Mouse (Mus musculus): Measurements from ENCODE around the gene Eya2. TPM values are rescaled to one million over a fixed set of nuclear protein-coding genes. Genes with fewer than 3 reads are reported as not detected.

Eya2 gene
- polyA plus RNA-seq, 1 experiment from 2014 or later = 3.5 TPM

DNA sequence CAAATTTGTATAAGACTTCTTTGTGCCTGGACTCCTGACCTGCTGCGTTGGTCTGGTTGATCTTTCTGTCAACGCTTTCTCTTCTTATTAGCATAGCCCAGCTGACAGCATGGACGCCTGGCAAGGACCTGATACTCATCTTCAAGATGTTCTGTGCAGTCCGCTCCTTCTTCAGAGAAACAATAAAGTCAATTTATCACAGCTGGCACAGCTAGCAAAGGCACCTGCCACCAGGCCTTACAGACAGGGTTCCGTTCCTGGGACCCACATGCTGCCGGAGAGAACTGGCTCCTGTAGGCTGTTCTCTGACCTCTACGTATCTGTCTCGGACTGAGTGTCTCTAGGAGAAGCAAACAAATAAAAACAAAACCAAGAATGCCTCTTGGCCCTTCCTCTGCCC, 11.8 kb upstream of the Eya2 start:
- no peaks in the 10 kb centered on the region for H3K36me3 ChIP-seq (ENCODE audit: control insufficient read depth, insufficient read depth)
- H3K4me1 ChIP-seq (replicated peaks; ENCODE audit: control insufficient read depth, insufficient read depth, low read length) = no peaks in the 10 kb centered on the region
- no peak overlapping the region for H3K27ac ChIP-seq (ENCODE audit: low read length)
- no peak for ATAC-seq
- no peak overlapping the region for H3K4me2 ChIP-seq (ENCODE audit: low read length)
- WGBS = 83% methylated on average over 8 of the region's 8 CpGs
- no peaks in the 10 kb centered on the region for H3K27me3 ChIP-seq (replicated peaks; ENCODE audit: control insufficient read depth, insufficient read depth, low read length)
- no peak overlapping the region for H3K9ac ChIP-seq (replicated peaks; ENCODE audit: low read depth, low read length)
- no peak overlapping the region for H3K4me3 ChIP-seq (replicated peaks; ENCODE audit: low read length)
- no peaks in the 10 kb centered on the region for H3K9me3 ChIP-seq (ENCODE audit: control insufficient read depth, low read length)

DNA sequence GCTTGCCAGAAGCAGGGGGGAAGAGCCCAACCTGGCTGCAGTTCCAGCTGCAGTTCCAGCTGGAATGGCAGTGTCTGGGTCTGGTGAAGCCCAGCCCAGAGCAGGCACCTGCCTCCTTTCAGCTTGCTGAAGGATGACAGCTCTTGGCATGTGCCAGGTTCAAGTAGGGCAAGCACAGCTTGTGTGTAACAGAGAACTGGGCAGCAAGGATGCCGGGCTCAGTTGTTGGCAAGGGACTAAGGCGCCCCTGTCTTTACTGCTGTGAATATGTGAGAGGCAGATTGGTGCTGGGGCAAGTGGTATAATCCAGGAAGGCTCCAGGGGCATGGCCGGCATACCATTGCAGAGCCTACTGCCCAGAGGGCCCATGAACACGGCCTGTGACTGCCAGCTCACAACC, 11.3 kb upstream of the Eya2 start:
- H3K4me1 ChIP-seq (replicated peaks; ENCODE audit: control insufficient read depth, insufficient read depth, low read length) = no peaks in the 10 kb centered on the region
- ATAC-seq = no peak
- H3K4me3 ChIP-seq (replicated peaks; ENCODE audit: low read length) = no peak overlapping the region
- no peak overlapping the region for H3K9ac ChIP-seq (replicated peaks; ENCODE audit: low read depth, low read length)
- H3K27ac ChIP-seq (ENCODE audit: low read length) = no peak overlapping the region
- no peak overlapping the region for H3K4me2 ChIP-seq (ENCODE audit: low read length)
- no peaks in the 10 kb centered on the region for H3K27me3 ChIP-seq (replicated peaks; ENCODE audit: control insufficient read depth, insufficient read depth, low read length)
- whole genome bisulfite sequencing = 71% methylated on average over 4 of the region's 4 CpGs
- no peaks in the 10 kb centered on the region for H3K9me3 ChIP-seq (ENCODE audit: control insufficient read depth, low read length)
- no peaks in the 10 kb centered on the region for H3K36me3 ChIP-seq (ENCODE audit: control insufficient read depth, insufficient read depth)

- no peak overlapping the region for H3K9ac ChIP-seq (replicated peaks; ENCODE audit: low read depth, low read length)
- H3K9me3 ChIP-seq (ENCODE audit: control insufficient read depth, low read length) = no peaks in the 10 kb centered on the region
- H3K4me2 ChIP-seq (ENCODE audit: low read length) = no peak overlapping the region
- H3K27ac ChIP-seq (ENCODE audit: low read length) = no peak overlapping the region
- H3K27me3 ChIP-seq (replicated peaks; ENCODE audit: control insufficient read depth, insufficient read depth, low read length) = no peaks in the 10 kb centered on the region
- H3K4me3 ChIP-seq (replicated peaks; ENCODE audit: low read length) = no peak overlapping the region
- 83% methylated on average over 3 of the region's 3 CpGs for WGBS
- no peaks in the 10 kb centered on the region for H3K36me3 ChIP-seq (ENCODE audit: control insufficient read depth, insufficient read depth)
- no peaks in the 10 kb centered on the region for H3K4me1 ChIP-seq (replicated peaks; ENCODE audit: control insufficient read depth, insufficient read depth, low read length)
- ATAC-seq = no peak
Observed at GRCm38 (mm10) chr2:165584563-165584962, 10.3 kb upstream of the Eya2 start.

GRCm38 (mm10) chr2:165590742-165591141, 4.1 kb upstream of the Eya2 start:
- Histone ChIP-seq H3K9ac (replicated peaks; ENCODE audit: low read depth, low read length) (no peak overlapping the region), H3K4me1 (replicated peaks; ENCODE audit: control insufficient read depth, insufficient read depth, low read length) (peaks cover 12% of the 10 kb centered on the region), H3K36me3 (ENCODE audit: control insufficient read depth, insufficient read depth) (no peaks in the 10 kb centered on the region), H3K4me3 (replicated peaks; ENCODE audit: low read length) (no peak overlapping the region), H3K27ac (ENCODE audit: low read length) (no peak overlapping the region), H3K4me2 (ENCODE audit: low read length) (no peak overlapping the region), H3K27me3 (replicated peaks; ENCODE audit: control insufficient read depth, insufficient read depth, low read length) (peaks cover 19% of the 10 kb centered on the region), H3K9me3 (ENCODE audit: control insufficient read depth, low read length) (no peaks in the 10 kb centered on the region)
- 75% methylated on average over 16 of the region's 16 CpGs for WGBS
- ATAC-seq = no peak

DNA sequence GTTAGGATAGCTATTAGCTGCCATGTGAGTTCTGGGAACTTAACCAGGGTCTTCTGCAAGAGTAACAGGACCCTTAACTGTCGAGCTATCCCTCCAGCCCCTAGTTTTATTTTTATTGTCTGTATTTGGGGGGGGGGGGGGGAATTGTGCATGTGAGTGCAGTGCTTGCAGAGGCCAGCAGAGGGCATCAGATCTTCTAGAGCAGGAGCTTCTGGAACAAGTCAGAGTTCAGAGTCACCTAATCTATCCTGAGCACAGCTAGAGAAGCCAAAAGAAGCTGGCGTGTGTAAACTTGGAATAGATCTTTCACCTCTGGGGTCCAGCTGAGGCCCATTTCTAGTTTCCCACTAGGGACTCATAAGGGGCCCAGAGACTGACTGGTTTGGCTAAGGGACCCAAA, 1.1 kb upstream of the Eya2 start:
- WGBS = 88% methylated on average over 2 of the region's 2 CpGs
- no peak overlapping the region for H3K27ac ChIP-seq (ENCODE audit: low read length)
- no peak overlapping the region for H3K4me3 ChIP-seq (replicated peaks; ENCODE audit: low read length)
- H3K4me1 ChIP-seq (replicated peaks; ENCODE audit: control insufficient read depth, insufficient read depth, low read length) = peaks cover 13% of the 10 kb centered on the region
- no peaks in the 10 kb centered on the region for H3K9me3 ChIP-seq (ENCODE audit: control insufficient read depth, low read length)
- no peak for ATAC-seq
- H3K36me3 ChIP-seq (ENCODE audit: control insufficient read depth, insufficient read depth) = no peaks in the 10 kb centered on the region
- H3K9ac ChIP-seq (replicated peaks; ENCODE audit: low read depth, low read length) = no peak overlapping the region
- H3K4me2 ChIP-seq (ENCODE audit: low read length) = no peak overlapping the region
- peaks cover 30% of the 10 kb centered on the region for H3K27me3 ChIP-seq (replicated peaks; ENCODE audit: control insufficient read depth, insufficient read depth, low read length)

DNA sequence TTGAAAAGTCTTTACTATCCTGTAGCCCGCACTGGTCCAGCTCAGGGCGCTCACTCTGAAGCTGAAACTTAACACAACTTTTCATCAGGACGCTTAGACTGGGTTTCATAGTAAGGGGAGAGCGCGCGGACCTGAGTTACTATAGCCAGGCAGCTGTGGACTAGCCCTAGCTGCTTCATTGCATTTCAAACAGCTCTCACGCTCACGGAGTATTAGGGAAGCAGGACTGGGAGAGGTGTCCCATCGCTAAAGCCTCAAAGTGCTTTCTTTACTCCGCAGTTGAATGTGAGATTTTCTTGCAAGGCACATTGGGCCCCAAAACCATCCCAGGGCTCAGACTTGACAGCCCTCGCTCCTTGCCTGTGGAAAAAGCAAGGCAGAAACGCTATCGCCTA, 841 bp downstream of the Eya2 start:
- peak overlapping the region; percentile 57 for H3K4me3 ChIP-seq (replicated peaks; ENCODE audit: low read length)
- H3K27me3 ChIP-seq (replicated peaks; ENCODE audit: control insufficient read depth, insufficient read depth, low read length) = peaks cover 30% of the 10 kb centered on the region
- no peak overlapping the region for H3K27ac ChIP-seq (ENCODE audit: low read length)
- no peaks in the 10 kb centered on the region for H3K9me3 ChIP-seq (ENCODE audit: control insufficient read depth, low read length)
- 2% methylated on average over 13 of the region's 13 CpGs for WGBS
- H3K4me1 ChIP-seq (replicated peaks; ENCODE audit: control insufficient read depth, insufficient read depth, low read length) = peaks cover 13% of the 10 kb centered on the region
- H3K36me3 ChIP-seq (ENCODE audit: control insufficient read depth, insufficient read depth) = no peaks in the 10 kb centered on the region
- no peak for ATAC-seq
- no peak overlapping the region for H3K9ac ChIP-seq (replicated peaks; ENCODE audit: low read depth, low read length)
- H3K4me2 ChIP-seq (ENCODE audit: low read length) = peak overlapping the region; percentile 89

DNA sequence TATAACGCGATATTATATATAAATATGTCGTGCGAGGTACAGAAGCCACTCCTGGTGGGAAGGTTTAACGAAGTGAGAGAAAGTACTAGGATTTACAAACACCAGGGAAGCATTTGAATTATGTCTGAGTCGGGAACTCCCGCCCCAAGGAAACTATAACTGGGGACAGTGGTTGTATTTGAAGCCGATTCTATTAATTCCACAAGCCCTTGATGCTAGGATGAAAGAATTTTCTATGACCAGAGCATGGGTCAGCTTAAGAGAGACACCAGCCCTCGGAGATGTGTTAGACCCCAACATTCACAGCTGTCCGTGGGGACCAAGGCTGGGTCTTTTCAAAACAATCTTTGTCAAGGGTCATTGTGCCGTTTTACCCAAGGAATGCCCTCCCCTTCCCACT, 1.3 kb downstream of the Eya2 start:
- Histone ChIP-seq H3K4me3 (replicated peaks; ENCODE audit: low read length) (0 out of 2 replicates have a peak overlapping the region, but pooled peaks have one; percentile 5), H3K9ac (replicated peaks; ENCODE audit: low read depth, low read length) (no peak overlapping the region), H3K36me3 (ENCODE audit: control insufficient read depth, insufficient read depth) (no peaks in the 10 kb centered on the region), H3K9me3 (ENCODE audit: control insufficient read depth, low read length) (no peaks in the 10 kb centered on the region), H3K4me2 (ENCODE audit: low read length) (no peak overlapping the region; the same call in 1 of the 2 replicates), H3K4me1 (replicated peaks; ENCODE audit: control insufficient read depth, insufficient read depth, low read length) (peaks cover 13% of the 10 kb centered on the region), H3K27me3 (replicated peaks; ENCODE audit: control insufficient read depth, insufficient read depth, low read length) (peaks cover 30% of the 10 kb centered on the region), H3K27ac (ENCODE audit: low read length) (no peak overlapping the region)
- WGBS = 15% methylated on average over 11 of the region's 11 CpGs
- no peak for ATAC-seq

- H3K9me3 ChIP-seq (ENCODE audit: control insufficient read depth, low read length) = no peaks in the 10 kb centered on the region
- peaks cover 13% of the 10 kb centered on the region for H3K4me1 ChIP-seq (replicated peaks; ENCODE audit: control insufficient read depth, insufficient read depth, low read length)
- no peak overlapping the region for H3K4me2 ChIP-seq (ENCODE audit: low read length)
- H3K9ac ChIP-seq (replicated peaks; ENCODE audit: low read depth, low read length) = no peak overlapping the region
- 66% methylated on average over 6 of the region's 6 CpGs for WGBS
- ATAC-seq = no peak
- peaks cover 30% of the 10 kb centered on the region for H3K27me3 ChIP-seq (replicated peaks; ENCODE audit: control insufficient read depth, insufficient read depth, low read length)
- H3K4me3 ChIP-seq (replicated peaks; ENCODE audit: low read length) = no peak overlapping the region
- H3K27ac ChIP-seq (ENCODE audit: low read length) = no peak overlapping the region
- H3K36me3 ChIP-seq (ENCODE audit: control insufficient read depth, insufficient read depth) = no peaks in the 10 kb centered on the region
Observed at GRCm38 (mm10) chr2:165597536-165597935, 2.7 kb downstream of the Eya2 start.

DNA sequence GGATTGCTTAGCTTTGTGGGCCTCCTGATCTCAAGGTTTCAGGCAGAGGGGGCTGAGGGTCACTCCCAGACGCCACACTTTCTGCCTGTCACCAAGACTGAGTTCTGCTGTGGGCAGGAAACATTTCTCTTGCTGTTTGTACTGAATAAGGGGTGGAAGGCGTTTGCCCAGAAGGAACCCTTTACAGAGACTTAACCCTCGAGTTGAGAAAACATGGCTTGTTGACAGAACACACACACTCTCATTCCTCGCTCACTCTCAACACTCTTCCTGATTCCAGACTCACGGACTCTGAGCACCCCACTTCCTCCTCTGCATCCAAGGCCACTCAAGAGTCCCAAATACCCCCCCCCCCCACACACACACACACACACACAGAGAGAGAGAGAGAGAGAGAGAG, 3.3 kb downstream of the Eya2 start:
- no peak overlapping the region for H3K9ac ChIP-seq (replicated peaks; ENCODE audit: low read depth, low read length)
- no peak overlapping the region for H3K4me3 ChIP-seq (replicated peaks; ENCODE audit: low read length)
- no peak overlapping the region for H3K4me2 ChIP-seq (ENCODE audit: low read length)
- H3K27me3 ChIP-seq (replicated peaks; ENCODE audit: control insufficient read depth, insufficient read depth, low read length) = peaks cover 30% of the 10 kb centered on the region
- no peak overlapping the region for H3K27ac ChIP-seq (ENCODE audit: low read length)
- ATAC-seq = no peak
- H3K4me1 ChIP-seq (replicated peaks; ENCODE audit: control insufficient read depth, insufficient read depth, low read length) = peaks cover 13% of the 10 kb centered on the region
- H3K36me3 ChIP-seq (ENCODE audit: control insufficient read depth, insufficient read depth) = no peaks in the 10 kb centered on the region
- no peaks in the 10 kb centered on the region for H3K9me3 ChIP-seq (ENCODE audit: control insufficient read depth, low read length)
- WGBS = 58% methylated on average over 5 of the region's 5 CpGs

- no peak overlapping the region for H3K4me3 ChIP-seq (replicated peaks; ENCODE audit: low read length)
- H3K9ac ChIP-seq (replicated peaks; ENCODE audit: low read depth, low read length) = no peak overlapping the region
- H3K9me3 ChIP-seq (ENCODE audit: control insufficient read depth, low read length) = no peaks in the 10 kb centered on the region
- H3K27ac ChIP-seq (ENCODE audit: low read length) = no peak overlapping the region
- H3K36me3 ChIP-seq (ENCODE audit: control insufficient read depth, insufficient read depth) = no peaks in the 10 kb centered on the region
- H3K27me3 ChIP-seq (replicated peaks; ENCODE audit: control insufficient read depth, insufficient read depth, low read length) = peaks cover 22% of the 10 kb centered on the region
- peaks cover 11% of the 10 kb centered on the region for H3K4me1 ChIP-seq (replicated peaks; ENCODE audit: control insufficient read depth, insufficient read depth, low read length)
- 81% methylated on average over 13 of the region's 13 CpGs for WGBS
- no peak overlapping the region for H3K4me2 ChIP-seq (ENCODE audit: low read length)
- no peak for ATAC-seq
Observed at GRCm38 (mm10) chr2:165599566-165599965, 4.7 kb downstream of the Eya2 start.
